Mouse (Mus musculus) fibroblast of lung, adult 2 months (primary cell): ENCODE measurements at regions not wholly inside any gene's neighbourhood (a gene's known extent, or its start where the extent isn't known, plus 50 kb on each side); places are given as distances from the start of the nearest gene placed in this dataset.
"Not testable (repeated sequence)": the region's sequence is repeated elsewhere in the genome, so short reads cannot be mapped to it uniquely, and the experiment has no call there.

ENCODE experiments used
- DNase-seq: peaks from one replicate; pipeline ENCODE4 v3.0.0-alpha.2; 2011; ENCODE audit warnings: low read depth

- no peak for DNase-seq
Observed at GRCm38 (mm10) chr15:59733031-59733810, 283.2 kb downstream of the 4933412E24Rik start.

DNA sequence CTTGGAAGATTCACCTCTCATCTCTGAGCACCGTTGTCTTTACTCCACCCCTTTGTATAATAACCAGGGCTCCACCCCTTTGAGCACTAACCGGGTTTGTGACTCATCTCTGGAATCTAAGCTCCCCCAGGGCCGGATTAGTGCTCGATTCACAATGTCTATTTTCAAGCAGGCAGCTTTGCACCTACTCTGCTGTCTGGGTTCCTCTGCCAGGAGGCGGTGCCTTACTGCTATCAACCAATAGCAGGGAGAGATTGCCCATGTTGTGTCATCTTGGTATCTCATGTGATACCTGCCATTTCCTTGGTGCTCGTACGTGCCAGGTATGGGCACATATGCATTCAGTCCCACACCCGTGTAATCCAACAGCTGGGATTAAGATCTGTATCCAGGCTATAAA, 285.3 kb downstream of the 4933412E24Rik start:
- DNase-seq: no peak

DNA sequence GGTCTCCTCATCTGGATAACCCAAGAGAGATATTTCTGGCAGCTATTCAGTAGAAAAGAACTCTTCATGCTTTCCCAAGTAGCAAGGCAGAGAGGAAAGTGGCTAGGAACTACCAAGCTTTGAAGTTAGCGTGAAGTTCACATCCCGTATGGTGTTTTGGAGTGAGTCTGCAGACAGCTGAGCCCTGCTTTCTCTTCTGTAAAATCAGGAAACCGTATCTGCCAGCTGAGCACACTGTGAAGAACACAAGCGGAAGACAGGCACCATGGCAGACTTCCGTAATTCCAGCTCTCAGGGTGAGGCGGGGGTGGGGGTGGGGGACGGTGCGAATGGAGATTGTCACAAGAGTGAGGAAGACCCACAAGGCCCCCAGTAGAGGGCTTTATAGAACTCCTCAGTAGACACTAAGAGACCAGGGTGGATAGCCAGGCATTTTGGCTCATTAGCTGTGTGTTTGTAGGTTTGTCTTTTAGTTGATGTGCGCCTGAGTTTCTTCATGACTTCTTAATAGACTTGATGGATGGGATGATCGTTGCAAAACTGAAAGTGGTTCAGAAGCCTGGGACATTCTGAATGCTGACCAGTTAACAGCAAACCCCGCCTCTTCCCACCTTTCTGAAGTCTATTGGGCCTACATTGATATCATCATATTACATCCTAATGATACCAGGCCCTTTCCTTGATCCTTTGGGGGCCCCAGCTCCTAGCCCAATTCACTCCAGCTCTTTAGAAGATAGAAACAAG, 287.4 kb downstream of the 4933412E24Rik start:
- no peak for DNase-seq

DNA sequence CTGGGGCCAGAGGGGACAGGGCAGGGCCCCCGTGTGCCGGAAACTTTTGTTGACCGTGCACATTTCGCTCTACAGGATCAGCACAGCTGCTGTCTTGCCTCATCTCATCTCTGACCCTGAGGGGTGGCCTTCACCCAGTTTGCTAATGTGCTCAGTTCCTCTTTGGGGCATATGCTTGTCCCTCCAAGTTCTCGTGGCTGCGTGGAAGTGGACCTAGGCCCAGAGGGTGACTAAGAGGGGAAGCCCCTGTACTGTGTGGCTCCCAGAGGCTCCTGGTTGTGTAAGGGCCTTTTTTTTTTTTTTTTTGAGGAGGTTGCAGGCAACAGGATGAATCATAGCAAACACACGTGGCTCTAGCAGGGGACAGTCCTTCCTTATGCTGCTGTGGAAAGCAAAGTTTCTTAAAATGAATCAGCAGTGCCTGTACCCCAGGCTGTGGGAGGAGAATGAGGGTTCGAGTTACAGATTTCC, 288.2 kb downstream of the 4933412E24Rik start:
- DNase-seq: peak; percentile 81

DNA sequence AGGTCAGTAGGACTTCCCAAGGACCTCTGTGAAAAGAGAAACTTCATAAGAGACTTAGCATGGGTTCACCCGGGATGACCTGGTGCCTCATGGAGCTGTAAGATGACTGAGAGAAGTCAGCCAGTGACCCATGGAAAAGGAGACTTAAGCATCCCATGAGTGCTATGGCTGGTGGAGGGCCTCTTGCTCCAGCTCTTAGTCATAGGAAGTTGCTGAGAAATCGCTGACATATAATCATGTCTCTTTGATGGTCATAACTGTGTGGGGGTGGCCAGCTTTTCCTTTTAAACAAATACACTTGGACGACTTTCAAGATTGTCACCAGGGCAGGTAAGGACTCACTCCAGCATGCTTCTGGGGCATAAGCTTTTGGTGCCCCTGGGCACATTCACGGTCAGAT, 290.5 kb downstream of the 4933412E24Rik start:
- DNase-seq: no peak

- DNase-seq: no peak
Observed at GRCm38 (mm10) chr15:59722661-59723413, 293.6 kb downstream of the 4933412E24Rik start.

DNA sequence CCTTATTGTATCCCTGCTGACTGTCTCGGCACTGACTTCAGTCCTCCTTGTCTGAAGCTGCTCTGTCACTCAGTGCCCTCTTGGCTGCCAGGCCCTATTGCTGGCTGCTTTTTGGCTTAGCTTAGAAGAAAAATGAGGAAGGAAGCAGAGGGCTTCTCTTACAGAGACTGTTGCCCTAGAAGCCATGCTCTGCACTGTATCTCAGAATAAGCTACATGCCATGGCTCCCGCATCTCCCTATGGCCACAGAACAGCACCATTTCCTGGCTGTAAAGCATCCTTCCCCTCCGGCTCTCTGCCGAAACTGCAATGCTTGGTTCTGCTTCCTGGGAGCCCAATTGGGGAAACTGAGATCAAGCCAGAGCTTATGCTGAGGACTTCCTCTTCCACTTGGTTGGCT, 295.0 kb downstream of the 4933412E24Rik start:
- DNase-seq: no peak

DNA sequence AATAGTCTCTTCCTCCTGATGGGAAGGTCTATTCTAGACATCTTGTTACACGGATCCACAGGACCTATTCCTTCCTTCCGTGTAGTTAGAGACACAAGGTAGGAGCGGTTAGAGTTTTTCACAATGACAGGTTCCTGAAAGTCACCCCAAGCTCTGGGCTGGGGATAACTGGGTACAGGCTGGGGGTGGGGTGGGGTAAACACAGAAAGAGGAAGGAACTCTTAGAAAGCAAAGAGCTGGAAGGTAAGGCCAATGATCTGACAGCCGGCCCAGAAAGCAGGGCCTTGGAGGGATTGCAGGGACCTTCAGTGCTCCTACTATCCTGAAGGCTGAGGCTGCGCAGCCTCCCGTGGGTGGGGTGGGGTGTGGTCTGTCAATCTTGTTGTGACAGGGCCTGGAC, 295.4 kb downstream of the 4933412E24Rik start:
- no peak for DNase-seq

DNA sequence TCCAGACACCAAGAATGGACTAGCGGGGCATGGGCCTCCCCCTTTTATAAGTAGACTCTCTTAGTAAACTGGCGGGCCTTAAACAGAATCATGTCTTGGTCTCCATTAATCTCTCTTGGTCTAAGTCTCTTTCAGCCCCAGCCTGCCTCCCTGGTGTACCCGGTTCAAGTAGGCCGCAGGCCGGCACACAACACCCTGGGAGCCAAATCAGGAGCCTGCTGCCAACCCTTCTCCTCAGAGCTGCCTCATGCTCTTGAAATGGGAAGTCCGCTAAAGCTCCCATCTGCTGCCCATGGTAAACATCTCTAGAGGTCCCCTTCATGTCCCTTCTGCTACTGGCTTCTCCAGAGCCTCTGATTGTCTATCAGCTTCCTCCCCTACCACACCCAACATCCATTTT, 296.3 kb downstream of the 4933412E24Rik start:
- DNase-seq: no peak

GRCm38 (mm10) chr15:59719383-59720128, 296.9 kb downstream of the 4933412E24Rik start:
- not testable (repeated sequence) for DNase-seq

- DNase-seq: no peak
Observed at GRCm38 (mm10) chr15:59716872-59717271, 299.5 kb downstream of the 4933412E24Rik start.

- no peak for DNase-seq
Observed at GRCm38 (mm10) chr15:59715951-59716350, 300.5 kb downstream of the 4933412E24Rik start.

- DNase-seq: no peak
Observed at GRCm38 (mm10) chr15:59713965-59714739, 302.3 kb downstream of the 4933412E24Rik start.

DNA sequence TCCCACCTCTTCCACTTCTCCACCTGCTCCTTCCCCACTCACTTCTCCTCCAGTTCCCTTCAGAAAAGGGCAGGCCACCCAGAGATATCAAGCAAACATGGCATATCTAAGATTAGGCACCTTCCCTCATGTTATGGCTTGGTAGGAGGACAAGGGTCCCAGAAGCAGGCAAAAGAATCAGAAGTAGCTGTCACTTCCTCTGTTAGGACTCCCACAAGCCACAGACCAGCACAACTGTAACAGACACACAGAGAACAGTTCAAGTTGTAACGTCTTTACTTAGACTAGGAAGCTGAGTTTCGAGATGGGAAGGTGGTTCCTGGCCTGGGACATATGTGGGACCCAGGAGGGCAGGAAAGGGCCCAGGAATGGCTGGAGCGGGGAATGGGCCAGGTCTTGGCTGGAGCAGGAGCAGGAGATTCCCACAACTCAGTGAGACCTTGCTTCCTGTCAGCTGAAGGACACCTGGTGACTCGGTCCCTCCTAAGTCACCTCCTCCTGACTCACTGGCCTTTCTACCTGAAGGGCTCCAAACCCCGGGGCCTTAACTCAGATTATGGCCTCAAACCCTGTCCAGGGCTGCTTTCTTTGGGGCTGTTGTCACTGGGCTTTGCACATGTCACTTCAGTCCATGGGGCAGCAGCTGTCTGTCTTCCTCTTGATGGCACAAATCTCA, 304.2 kb downstream of the 4933412E24Rik start:
- no peak for DNase-seq

DNA sequence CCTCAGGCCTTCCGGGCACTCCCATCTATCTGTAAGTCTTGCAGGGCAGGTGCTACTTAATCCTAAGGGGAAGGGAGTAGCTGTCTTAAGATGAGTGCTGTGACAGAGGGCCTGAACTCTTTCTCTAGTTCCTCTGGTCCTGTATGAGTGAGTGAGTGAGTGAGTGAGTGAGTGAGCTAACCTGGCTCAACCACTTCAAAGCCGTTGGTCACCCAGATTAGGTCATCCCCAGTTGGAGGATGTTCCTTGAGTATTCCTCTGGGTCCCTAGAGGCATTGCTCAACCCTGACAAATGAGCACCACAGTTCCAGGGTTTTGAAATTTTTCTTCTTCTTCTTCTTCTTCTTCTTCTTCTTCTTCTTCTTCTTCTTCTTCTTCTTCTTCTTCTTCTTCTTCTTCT, 306.5 kb downstream of the 4933412E24Rik start:
- no peak for DNase-seq

DNA sequence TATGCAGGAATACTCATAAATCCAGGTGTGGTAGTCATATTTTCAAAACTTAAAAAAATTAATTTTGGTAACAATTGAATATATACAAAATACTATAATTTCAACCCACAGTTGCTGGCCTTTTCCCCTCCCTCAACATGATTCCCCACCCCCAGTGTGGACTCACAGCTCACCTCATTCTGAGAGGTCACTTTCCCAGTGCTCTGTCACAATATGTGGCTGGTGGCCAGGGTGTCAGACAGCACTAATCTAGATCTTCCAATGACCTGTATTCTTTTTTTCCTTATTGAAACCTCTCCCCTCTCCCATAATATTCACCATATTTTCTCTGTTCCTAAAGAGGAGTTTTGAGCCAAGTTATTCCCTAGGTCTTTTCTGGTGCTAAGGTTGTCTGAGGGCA, 308.0 kb downstream of the 4933412E24Rik start:
- no peak for DNase-seq

DNA sequence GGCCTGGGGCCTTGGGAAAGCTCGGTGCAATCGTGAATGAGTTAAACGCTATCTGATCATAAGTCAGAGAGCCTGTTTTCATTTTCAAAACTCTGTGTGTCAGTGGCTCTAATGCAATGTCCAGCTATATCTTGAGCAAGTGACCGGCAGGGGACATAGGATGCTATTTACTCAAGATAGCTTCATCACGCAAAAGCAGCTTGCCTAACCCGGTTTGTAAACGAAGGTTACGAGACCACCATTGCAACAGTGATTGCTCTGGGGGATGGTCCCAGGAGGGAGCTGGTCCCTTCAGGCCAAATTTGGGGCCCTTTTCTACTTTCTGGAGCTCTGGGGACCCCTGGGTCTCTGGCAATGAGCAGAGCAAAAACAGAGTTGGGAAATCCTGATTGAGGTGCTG, 309.3 kb downstream of the 4933412E24Rik start:
- DNase-seq: no peak
